Mouse (Mus musculus) lung, postnatal 0 days (tissue): ENCODE data around the gene Ereg.

Experiments
- CTCF ChIP-seq: IDR thresholded peaks from 2 replicates; pipeline ENCODE4 v1.5.1; 2016; ENCODE audit warnings: antibody characterized with exemption, mild to moderate bottlenecking
- EP300 ChIP-seq: IDR thresholded peaks from 2 replicates; pipeline ENCODE4 v1.6.1; 2016; ENCODE audit warnings: antibody characterized with exemption, mild to moderate bottlenecking, control low read depth

- TF ChIP-seq CTCF, result no peak
- TF ChIP-seq EP300, result no peak
These were observed 396 bp upstream of the Ereg start for GRCm38 (mm10) chr5:91074026-91074425.
